Mouse (Mus musculus): ENCODE measurements around the gene Ccnl2.

The Ccnl2 gene

DNA sequence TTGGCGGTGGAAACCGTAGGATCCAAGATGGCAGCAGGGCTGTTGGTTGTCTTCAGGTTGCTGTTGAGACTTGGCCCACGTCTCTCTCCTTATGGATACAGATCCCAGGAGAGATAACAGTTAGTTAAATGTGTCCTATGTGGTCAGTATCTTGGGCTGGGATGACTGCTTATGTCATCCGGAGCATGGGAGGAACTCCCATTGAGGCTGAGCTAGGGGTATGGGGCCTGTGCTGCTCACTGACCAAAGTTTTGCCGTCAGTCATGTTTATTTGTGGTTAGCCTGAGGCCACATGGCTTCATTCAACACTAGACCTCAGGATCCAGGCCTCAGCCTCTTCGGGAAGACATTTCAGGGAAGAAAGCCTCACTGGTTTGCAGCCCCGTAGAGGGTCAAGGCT is 59.1 kb downstream of the Ccnl2 start:
- DNase-seq = no peak
